Mouse (Mus musculus) thymus, adult 2 months (tissue): ENCODE measurements around the gene Ythdf2. TPM values are rescaled to one million over a fixed set of nuclear protein-coding genes. Genes with fewer than 3 reads are reported as not detected.
A peak's percentile ranks its signal among the peaks of the same experiment; 100 is the strongest.

Source experiments
- DNase-seq: peaks from one replicate; pipeline ENCODE4 v3.0.0; 2021
- H3K27ac ChIP-seq: fragments of 200-500 bp; 2 replicates; pipeline ENCODE4 v1.5.1; 2012; ENCODE audit warnings: low read length, control low read depth; ENCODE audit not compliant: control insufficient read depth, insufficient read depth
- H3K27me3 ChIP-seq: fragments of 200-500 bp; 2 replicates; pipeline ENCODE4 v1.6.1; 2012; ENCODE audit warnings: mild to moderate bottlenecking, low read length, moderate library complexity, mixed read lengths; ENCODE audit not compliant: control insufficient read depth, insufficient read depth
- H3K36me3 ChIP-seq: fragments of 200-500 bp; 2 replicates; pipeline ENCODE4 v1.6.1; 2012; ENCODE audit warnings: mild to moderate bottlenecking, low read length, moderate library complexity; ENCODE audit not compliant: control insufficient read depth, insufficient read depth
- H3K4me1 ChIP-seq: fragments of 200-500 bp; replicated peaks from 2 replicates; pipeline ENCODE4 v1.6.1; 2012; ENCODE audit warnings: low read length; ENCODE audit not compliant: control insufficient read depth, insufficient read depth
- H3K4me3 ChIP-seq: fragments of 200-500 bp; 2 replicates; pipeline ENCODE4 v1.5.1; 2012; ENCODE audit warnings: mild to moderate bottlenecking, low read length, control low read depth, moderate library complexity; ENCODE audit not compliant: control insufficient read depth, insufficient read depth
- CTCF ChIP-seq: fragments of 200-500 bp; IDR thresholded peaks from 2 replicates; pipeline ENCODE4 v1.5.1; 2012; ENCODE audit warnings: mild to moderate bottlenecking, control low read depth, low read length, moderate library complexity, borderline replicate concordance; ENCODE audit not compliant: control insufficient read depth, poor library complexity, insufficient read depth; ENCODE audit errors: extremely low read depth
- POLR2A ChIP-seq: fragments of 200-500 bp; IDR thresholded peaks from 2 replicates; pipeline ENCODE4 v1.6.1; 2012; ENCODE audit warnings: mild to moderate bottlenecking, low read length, control low read depth, moderate library complexity; ENCODE audit not compliant: control insufficient read depth, poor library complexity, insufficient read depth; ENCODE audit errors: extremely low read depth
- WGBS: fragments of 180-500 bp; shearing (Covaris S2); methylation state at CpG from one replicate; pipeline ENCODE4 v1.1.7; 2018; 5-methylcytosine and 5-hydroxymethylcytosine counted together
- polyA plus RNA-seq: library from polyadenylated mRNA; depleted of rRNA; stranded (reverse); fragments of >200 nt; gene quantifications from 2 replicates; pipeline ENCODE4 v1.2.3, GENCODE M21; 2012

Ythdf2 gene
- polyA plus RNA-seq, 1 experiment = 36.0 TPM

GRCm38 (mm10) chr4:132253128-132253527 lies 41.0 kb upstream of the Ythdf2 start:
- no peak overlapping the region for H3K27ac ChIP-seq
- H3K27me3 ChIP-seq = no peaks in the 10 kb centered on the region
- no peaks in the 10 kb centered on the region for H3K4me1 ChIP-seq
- WGBS = 95% methylated on average over 8 of the region's 8 CpGs
- peaks cover 25% of the 10 kb centered on the region for H3K36me3 ChIP-seq
- TF ChIP-seq CTCF = no peak
- no peak for TF ChIP-seq POLR2A
- no peak for DNase-seq
- H3K4me3 ChIP-seq = no peak overlapping the region

GRCm38 (mm10) chr4:132251596-132251995 lies 39.5 kb upstream of the Ythdf2 start:
- H3K27me3 ChIP-seq = no peaks in the 10 kb centered on the region
- no peak for TF ChIP-seq POLR2A
- no peak for TF ChIP-seq CTCF
- H3K4me3 ChIP-seq = no peak overlapping the region
- H3K27ac ChIP-seq = no peak overlapping the region
- H3K36me3 ChIP-seq = peaks cover 25% of the 10 kb centered on the region
- DNase-seq = no peak
- 83% methylated on average over 9 of the region's 9 CpGs for WGBS
- no peaks in the 10 kb centered on the region for H3K4me1 ChIP-seq

- 67% methylated on average over 5 of the region's 5 CpGs for WGBS
- no peak overlapping the region for H3K4me3 ChIP-seq
- no peak for TF ChIP-seq POLR2A
- no peak for TF ChIP-seq CTCF
- DNase-seq = no peak
- H3K4me1 ChIP-seq = peaks cover 3% of the 10 kb centered on the region; the same call in 1 of the 2 replicates
- peaks cover 45% of the 10 kb centered on the region for H3K36me3 ChIP-seq
- no peak overlapping the region for H3K27ac ChIP-seq
- H3K27me3 ChIP-seq = no peaks in the 10 kb centered on the region
Observed at GRCm38 (mm10) chr4:132247451-132247997, 35.4 kb upstream of the Ythdf2 start.

- Histone ChIP-seq H3K4me1 (peaks cover 3% of the 10 kb centered on the region; the same call in 1 of the 2 replicates), H3K4me3 (no peak overlapping the region), H3K27ac (peak overlapping the region; percentile 56), H3K36me3 (peaks cover 54% of the 10 kb centered on the region), H3K27me3 (no peaks in the 10 kb centered on the region)
- DNase-seq = no peak
- 92% methylated on average over 3 of the region's 3 CpGs for WGBS
- no peak for TF ChIP-seq POLR2A
- no peak for TF ChIP-seq CTCF
Observed at GRCm38 (mm10) chr4:132245643-132246042, 33.5 kb upstream of the Ythdf2 start.

GRCm38 (mm10) chr4:132241208-132241607 lies 29.1 kb upstream of the Ythdf2 start:
- Histone ChIP-seq H3K4me1 (peaks cover 3% of the 10 kb centered on the region; the same call in 1 of the 2 replicates), H3K4me3 (no peak overlapping the region), H3K27me3 (no peaks in the 10 kb centered on the region), H3K36me3 (peaks cover 66% of the 10 kb centered on the region), H3K27ac (no peak overlapping the region)
- WGBS = 93% methylated on average over 3 of the region's 3 CpGs
- DNase-seq = no peak
- TF ChIP-seq POLR2A = no peak
- TF ChIP-seq CTCF = no peak

- Histone ChIP-seq H3K27ac (no peak overlapping the region), H3K4me3 (no peak overlapping the region), H3K36me3 (peaks cover 66% of the 10 kb centered on the region), H3K4me1 (peaks cover 1% of the 10 kb centered on the region; the same call in 1 of the 2 replicates), H3K27me3 (no peaks in the 10 kb centered on the region)
- DNase-seq = no peak
- TF ChIP-seq CTCF (no peak), POLR2A (no peak)
- 92% methylated on average over 3 of the region's 3 CpGs for WGBS
Observed at GRCm38 (mm10) chr4:132240367-132240766, 28.3 kb upstream of the Ythdf2 start.

GRCm38 (mm10) chr4:132238356-132238755 lies 26.3 kb upstream of the Ythdf2 start:
- Histone ChIP-seq H3K4me3 (no peak overlapping the region), H3K4me1 (no peaks in the 10 kb centered on the region), H3K27me3 (no peaks in the 10 kb centered on the region), H3K36me3 (peaks cover 79% of the 10 kb centered on the region), H3K27ac (no peak overlapping the region)
- TF ChIP-seq POLR2A (no peak), CTCF (no peak)
- 89% methylated on average over 4 of the region's 4 CpGs for WGBS
- DNase-seq = no peak
